Mouse (Mus musculus): ENCODE results near the gene Klhl3.

DNA sequence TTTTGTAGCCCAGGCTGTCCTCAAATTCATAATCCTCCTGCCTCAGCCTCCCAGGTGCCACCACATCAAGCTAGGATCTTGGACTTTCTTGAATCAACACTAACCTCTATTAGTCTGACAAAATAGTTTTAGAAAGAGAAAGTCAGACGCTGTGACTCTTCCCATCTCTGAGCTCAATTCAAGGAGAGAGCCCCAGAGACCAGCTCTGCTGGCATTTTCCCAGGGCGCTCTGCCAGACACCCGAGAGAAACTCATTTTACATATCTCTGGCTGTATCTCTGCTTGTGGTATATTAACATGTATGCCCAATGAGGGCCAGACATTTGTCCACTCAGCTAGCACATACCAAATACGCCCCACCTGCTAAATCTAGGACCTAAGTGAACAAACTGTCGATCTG, 35.0 kb downstream of the Klhl3 start:
- no peak for TF ChIP-seq EP300 (optimal IDR thresholded peaks at IDR 0.05)
- no peak for TF ChIP-seq CTCF (IDR thresholded peaks at IDR 0.05; ENCODE audit: low read depth)
